Mouse (Mus musculus): ENCODE results near the gene Ap5s1.
"Not testable (repeated sequence)": the region's sequence is repeated elsewhere in the genome, so short reads cannot be mapped to it uniquely, and the experiment has no call there.

Ap5s1 gene

DNA sequence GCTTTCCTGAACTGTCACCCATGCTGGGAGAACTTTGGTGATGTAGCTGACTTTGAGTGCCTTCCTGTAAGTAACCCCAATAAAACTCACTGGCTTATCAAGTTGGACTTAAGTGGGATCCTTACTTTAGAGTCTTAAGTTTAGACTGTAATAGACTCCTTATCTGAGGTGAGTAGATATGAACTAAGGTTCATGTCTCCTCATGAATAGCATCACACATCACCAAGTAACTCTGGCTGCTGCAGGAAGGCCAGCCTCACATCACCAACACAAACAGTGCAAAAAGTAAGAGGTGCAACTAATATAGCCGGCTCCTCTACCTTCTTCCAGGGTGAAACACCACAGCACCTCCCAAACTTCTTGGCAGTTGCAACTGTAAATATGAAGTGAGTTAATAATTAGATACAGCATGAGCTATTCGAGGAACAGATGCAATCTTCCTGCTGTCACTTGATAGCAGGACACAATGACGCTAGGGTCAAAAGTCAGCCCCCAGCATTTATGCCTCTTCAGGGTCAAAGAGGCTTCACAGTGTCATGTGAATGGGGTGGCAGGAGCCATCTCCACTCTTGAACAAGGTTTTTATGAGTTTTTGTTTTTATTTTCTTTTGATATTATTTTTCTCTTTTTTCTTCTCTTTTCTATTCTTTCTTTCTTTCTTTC lies 15.1 kb downstream of the Ap5s1 start:
- no peak for DNase-seq (ENCODE audit: extremely low spot score)

DNA sequence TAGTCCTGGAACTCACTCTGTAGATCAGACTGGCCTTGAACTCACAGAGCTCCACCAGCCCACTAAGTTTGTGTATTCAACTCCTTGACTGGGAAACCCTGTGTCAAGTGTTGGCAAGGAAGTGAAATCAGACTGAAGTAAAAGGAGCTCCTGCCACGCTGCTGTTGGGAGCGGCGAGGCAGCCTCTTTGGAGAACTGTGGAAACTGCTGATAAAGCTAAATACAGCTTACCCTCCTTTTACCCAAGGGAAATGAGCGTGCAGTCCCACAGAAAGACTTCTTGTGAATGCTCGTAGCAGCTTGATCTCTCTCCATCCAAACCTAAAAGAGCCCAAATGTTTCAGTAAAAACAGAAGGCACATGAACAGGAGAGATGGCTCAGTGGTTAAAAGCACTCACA lies 15.7 kb downstream of the Ap5s1 start:
- DNase-seq (ENCODE audit: extremely low spot score), result no peak

DNA sequence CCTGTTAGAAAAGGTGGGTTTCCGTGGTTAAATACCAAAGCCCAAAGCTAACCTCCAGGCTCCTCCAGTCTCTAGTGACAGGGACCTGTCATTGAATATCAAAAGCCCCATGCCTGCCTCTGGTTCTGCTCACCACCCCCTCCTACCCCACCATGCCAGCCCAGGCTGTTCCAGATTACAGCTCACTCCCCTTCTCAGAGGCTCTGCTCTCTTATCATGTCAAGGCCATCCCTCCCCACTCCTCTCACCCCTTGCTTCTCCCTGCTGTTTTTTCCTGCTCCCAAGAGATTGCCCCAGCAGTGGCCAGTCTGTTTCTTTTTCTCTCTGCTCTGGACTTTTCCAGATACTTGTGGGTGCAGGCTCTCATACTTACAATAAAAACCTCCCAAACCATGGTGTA lies 16.7 kb downstream of the Ap5s1 start:
- no peak for DNase-seq (ENCODE audit: extremely low spot score)

DNA sequence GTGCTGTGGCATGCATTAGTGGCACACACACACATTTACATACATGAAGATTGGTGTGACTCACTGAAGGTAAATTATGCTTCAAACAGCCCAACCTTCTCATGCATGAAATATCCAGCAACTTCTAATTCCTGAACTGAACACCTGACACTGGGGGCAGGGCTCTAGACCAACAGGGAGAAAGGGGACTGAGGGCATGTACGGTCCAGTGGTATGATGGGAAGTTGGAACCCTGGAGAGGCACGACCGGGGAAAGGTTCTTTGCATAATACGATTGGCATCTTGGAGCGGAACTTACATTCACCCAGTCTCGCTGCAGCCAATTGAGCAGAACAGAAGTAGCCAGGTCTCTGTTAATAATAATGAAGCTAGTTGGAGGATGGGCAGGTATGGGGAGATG lies 18.3 kb downstream of the Ap5s1 start:
- DNase-seq (ENCODE audit: extremely low spot score), result no peak

DNA sequence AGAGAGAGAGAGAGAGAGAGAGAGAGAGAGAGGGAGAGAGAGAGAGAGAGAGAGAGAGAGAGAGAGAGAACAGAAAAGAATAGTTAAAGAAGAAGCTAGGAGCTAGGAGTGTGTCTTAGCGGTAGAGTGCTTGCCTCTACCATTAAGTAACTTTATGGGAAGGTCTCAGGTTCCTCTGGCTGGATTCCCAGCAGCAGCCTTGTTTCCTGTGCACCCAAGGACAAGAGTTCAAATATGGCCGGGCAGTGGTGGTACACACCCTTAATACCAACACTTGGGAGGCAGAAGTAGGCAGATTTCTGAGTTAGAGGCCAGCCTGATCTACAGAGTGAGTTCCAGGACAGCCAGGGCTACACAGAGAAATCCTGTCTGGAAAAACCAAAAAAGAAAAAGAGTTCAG lies 19.8 kb downstream of the Ap5s1 start:
- DNase-seq (ENCODE audit: extremely low spot score), result not testable (repeated sequence)

DNA sequence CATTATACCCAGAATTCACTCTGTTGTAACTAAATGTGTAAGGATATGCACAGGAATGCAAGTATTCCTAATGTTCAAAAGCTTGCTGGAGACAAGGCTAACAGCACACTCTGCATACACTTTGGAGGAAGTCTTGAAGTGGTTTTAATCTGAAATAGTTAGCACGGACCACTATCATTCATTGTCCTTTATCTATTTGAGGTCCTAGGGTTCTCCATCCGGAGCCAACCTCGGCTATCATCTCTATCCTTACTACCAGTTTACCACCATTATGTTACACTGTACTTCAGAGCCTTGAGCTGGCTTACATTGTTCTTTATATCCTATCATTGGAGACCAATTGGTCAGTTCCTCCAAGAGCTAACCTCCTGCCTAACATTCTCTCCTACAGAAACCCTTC lies 20.4 kb downstream of the Ap5s1 start:
- DNase-seq (ENCODE audit: extremely low spot score), result no peak

DNA sequence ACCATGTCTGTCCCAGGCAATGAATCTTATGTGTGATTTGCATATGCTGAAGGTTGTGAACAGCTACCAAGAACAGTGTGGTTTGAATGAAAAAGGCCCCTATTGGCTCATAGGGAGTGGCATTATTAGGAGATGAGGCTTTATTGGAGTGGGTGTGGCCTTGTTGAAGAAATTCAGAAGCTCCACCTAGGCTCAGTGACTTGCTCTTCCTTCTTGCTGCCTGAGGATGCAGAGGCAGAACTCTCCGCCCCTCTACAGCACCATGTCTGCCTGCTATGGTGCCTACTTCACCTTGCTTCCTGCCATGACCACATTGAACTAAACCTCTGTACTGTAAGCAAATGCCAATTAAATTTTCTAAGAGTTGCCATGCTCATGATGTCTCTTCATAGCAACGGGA lies 25.7 kb downstream of the Ap5s1 start:
- no peak for DNase-seq (ENCODE audit: extremely low spot score)

DNA sequence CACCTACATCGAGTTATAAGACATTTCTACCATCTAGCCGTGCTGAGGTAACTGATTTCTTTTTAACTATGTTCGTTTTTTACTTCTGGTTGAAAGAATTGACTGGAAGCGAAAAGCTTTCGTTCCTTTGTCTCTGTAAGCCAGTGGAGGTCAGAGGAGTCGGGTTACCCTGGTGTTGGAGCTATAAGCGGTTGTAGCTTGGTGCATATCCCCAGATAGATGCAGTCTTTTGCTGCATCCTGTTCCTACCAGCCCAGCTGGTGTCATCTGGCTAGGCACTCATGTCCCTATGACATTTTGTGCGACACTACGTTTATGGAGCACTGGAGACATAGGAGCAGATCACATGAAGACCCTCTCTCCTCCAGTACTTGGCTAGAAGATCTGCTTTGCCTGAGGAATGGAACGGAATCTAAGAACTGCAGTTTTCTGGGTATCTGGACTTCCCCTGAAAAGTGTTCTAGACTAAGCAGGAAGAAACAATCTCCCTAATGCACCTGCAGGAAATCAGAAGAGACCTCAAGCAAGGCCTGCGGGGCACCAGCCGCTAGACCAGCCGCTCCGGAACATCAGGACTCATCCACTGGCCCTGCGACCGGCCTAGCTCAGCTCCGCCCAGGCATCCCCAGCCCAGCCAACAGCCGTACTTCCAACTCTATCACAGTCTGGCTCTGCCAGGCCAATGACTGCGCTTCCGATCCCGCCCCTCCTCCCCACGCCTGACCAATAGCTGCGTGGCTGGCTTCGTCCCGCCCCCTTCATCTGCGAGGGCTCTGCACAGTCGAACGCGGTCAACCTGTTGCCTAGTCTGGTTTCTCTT lies 26.6 kb downstream of the Ap5s1 start, which contains the start of gene Mavs:
TSS of gene Mavs (plus strand) at position 757 of the 820 bp plus-strand sequence.
- DNase-seq (ENCODE audit: extremely low spot score), result peak; percentile 95

DNA sequence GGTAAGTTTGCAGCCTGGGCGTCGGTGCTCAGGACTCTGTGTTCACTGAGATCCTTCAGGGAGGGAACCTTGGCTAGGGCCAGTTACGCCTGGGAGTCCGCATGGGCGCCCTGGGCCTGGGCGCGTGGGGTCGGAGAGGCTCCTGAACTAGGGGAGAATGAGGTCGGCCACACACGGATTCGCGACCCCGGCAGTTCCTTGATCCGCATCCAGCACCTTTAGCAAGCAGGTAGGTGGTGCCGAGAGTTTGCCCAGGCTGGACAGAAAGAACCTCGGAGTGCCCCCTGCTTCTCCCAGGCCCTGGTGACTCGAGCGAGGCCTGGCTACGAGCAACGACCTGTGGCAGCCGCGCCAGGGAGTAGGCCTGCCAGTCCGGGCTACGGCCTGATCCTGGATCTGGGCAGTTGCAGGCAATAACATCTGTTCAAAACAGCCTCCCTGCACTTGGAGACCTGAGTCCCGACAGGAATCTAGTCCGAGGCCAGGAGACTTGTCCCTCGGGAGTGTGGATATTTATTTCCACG lies 27.3 kb downstream of the Ap5s1 start:
- no peak for DNase-seq (ENCODE audit: extremely low spot score)

DNA sequence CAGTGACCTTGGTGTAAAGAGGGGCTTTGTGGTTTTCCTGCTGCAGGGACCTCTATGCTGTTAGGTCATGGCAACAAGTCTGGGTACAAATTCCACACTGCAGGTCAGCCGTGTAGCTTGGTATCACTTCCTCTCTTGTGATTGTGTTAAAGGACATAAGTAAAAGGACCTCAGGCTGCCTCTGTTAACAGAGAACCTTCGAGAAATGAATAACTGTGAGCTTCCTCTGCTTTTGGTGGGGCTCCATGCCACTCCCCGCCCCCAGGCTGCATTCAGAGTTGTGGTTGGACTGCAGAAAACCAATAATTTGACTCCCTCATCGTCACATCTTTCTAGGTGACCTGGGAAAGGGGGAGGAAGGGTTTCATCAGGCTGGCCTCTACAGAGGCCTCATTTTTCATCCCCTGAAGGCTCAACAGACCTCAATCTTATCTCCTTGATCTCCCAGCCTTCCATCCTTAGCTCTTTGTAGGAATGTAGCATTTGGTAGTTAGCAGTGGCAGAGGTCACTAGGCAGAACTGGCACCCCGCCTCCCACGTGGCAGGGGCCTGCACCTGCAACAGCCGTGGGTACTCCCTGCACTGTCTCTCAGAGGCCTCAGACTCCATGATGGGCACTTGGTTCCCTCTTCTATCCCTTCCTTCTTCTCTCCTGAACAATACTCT lies 28.2 kb downstream of the Ap5s1 start:
- no peak for DNase-seq (ENCODE audit: extremely low spot score)

DNA sequence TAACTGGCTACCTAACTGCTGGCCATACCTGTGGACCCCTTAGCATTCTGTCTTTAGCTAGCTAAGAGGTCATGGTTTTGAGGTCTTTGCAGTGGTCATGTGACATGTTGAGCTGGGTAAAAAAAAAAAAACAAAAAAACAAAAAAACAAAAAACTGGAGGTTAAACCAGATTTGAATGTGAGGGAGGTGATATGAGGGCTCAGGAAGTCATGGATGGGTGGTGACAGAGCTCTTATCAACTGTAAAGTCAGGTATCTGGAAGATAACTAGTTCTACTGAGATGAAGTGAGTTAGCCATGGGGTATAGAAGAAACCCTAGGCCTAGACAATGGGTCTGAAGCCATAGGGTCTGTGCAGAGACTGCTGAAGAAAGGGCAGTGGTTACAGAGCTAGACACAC lies 35.3 kb downstream of the Ap5s1 start:
- DNase-seq (ENCODE audit: extremely low spot score), result no peak

DNA sequence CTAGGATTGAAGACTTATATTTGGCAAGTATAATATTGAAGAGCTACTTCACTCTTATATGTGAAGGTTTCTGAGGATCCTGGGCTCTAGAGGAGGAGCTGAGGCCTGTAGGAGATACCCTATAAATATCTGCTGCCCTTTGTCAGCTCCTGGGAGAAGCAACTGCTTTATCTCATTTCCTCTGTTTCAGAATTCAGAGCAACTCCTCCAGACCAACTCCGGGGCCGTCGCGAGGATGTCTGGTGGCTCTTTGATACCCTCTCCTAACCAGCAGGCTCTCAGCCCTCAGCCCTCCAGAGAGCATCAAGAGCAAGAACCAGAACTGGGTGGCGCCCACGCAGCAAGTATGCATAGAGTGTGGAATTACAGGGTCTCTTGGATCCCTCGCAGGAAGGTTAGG lies 36.1 kb downstream of the Ap5s1 start:
- no peak for DNase-seq (ENCODE audit: extremely low spot score)

DNA sequence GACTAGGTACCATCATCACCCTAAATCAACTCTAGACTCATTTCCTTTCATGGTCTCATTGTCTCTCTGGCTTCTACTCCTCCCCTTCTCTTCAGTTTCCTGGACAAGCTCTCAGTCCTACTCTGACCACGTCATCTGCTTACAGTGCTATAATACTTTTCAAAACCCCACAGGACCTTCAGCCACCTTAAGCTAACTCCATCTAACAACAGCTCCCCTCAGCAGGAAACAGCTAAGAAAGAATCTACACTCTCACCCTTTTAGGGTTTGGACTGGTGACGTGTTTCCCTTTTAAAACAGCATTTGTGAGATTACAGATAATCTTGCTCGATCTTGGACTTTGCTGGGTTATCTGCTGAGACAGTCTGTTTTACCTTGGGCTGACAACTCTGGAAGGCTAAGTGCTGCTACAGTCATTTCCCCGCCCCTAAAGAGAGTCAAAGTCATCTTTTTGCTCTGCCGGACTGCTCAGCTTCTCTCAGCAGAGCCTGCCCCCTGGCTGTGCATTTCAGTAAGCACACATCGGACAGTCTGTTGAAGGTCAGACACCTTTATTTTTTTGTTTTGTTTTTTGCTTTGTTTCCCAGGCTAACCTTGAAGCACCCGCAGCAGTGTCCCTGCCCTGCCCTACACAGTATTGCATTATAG lies 46.9 kb downstream of the Ap5s1 start:
- peak; percentile 62 for DNase-seq (ENCODE audit: extremely low spot score)

DNA sequence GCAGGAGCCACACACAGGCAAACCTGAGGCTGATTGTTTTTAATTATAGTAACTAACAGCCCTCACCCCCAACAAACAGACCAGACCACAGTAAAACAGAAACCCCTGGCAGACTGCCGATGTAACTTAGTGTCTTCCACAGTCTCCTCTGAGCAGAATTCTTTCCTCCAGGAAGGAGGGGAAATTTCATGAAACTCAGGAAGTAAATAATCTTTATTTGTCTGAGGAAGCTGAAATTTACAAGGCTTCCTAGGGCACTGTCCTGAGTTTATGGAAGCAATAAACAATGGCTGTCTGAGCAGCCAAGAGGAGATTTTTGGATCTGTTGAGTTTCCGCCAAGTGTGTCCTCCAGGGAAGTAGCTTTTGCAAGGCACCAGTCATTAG lies 47.4 kb downstream of the Ap5s1 start:
- DNase-seq (ENCODE audit: extremely low spot score), result no peak

DNA sequence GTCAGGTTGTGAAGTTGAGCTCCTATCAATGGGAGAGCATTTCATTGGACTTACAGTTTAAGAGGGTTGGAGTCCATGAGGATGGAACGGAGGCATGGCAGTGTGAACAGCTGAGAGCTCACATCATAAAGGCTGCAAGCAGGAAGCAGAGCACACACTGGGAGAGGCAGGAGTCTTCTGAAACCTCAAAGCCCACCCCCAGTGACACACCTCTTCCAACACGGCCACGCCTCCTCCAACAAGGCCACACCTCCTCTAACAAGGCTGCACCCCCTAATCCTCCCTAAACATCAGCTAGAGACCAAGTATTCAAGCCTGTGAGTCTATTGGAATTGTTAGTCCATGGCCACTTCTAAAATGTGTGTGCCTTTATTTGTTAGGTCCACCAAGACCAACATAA lies 48.9 kb downstream of the Ap5s1 start:
- DNase-seq (ENCODE audit: extremely low spot score), result no peak

DNA sequence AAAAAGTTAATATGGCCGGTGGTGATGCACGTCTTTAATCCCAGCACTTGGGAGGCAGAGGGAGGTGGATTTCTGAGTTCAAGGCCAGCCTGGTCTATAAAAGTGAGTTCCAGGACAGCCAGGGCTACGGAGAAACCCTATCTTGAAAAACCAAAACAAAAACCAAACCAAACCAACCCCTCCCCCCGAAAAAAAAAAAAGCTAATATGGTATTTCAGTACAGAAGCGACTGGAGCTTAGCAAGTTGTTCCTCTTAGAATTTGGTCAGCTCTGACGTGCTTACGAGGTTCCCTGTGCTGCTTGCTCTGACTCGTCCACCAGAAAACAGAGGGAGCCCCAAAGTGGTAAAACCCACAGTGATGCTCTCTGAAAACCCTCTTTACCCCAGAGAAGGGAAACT lies 51.8 kb downstream of the Ap5s1 start:
- DNase-seq (ENCODE audit: extremely low spot score), result no peak

DNA sequence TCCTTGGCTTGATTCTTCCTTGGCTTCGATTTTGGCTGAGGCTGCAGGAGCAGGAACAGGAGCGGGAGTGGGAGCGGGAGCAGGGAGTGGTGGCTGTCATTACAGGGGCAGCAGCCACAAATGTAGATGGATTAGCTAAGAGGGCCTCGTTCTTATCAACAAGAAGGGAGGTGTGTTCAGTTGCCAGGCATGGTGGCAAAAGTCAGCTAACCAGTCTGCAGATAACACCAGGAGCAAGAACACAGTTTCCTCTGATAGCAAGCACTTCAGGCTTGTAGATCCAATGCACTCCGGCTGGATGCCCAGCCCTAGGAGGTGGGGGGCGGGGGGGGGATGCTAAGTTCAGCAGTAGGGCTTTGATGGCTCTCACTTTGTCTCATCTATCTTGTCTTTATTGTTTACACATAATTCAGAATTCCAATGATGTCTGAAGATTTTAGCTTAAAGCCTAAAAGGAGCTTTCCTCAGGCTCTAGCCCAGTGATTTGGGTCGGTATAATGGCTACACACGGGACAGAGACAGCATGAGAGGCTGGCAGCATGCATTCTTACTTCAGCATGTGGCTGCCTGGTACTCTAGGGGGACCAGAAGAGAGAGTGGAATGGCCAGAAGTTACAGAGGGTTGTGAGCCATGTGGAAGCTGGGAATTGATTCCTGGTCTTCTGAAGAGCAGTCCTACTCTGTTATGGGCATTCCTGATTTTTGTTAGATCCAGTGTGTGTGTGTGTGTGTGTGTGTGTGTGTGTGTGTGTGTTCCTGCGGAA lies 53.8 kb downstream of the Ap5s1 start:
- DNase-seq (ENCODE audit: extremely low spot score), result peak; percentile 8

DNA sequence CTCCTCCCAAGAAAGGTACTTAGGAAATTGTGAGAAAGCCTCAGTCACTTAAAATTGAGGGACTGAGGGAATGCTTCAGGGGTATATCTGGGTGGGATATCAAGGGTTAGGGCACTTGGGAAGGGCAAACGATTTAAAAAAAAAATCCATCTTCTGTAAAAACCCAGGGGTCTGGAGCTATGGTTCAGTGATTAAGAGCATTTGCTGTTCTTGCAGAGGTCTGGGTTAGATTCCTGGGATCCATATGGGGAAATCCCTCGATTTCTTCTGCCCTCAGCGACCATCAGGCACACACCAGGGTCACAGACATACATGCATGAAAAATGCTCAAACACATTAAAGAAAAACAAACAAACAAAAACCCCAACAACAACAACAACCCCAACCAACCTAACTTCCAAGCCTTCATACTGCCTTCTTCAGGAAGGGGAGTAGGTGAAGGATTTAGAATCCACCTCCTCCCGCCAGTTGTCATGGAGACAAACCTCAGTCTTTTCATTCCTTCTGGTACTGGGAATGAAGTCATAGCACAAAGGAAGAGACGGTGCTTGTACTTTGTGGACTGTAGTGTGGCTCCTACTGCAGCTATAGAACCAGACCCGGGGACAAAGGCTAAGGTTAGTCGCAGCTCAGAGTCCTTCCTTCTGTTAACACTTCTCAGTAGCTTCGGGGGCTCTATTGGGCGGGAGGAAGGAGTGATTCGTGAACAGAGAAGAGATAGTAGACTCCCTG lies 54.8 kb downstream of the Ap5s1 start:
- DNase-seq (ENCODE audit: extremely low spot score), result no peak

DNA sequence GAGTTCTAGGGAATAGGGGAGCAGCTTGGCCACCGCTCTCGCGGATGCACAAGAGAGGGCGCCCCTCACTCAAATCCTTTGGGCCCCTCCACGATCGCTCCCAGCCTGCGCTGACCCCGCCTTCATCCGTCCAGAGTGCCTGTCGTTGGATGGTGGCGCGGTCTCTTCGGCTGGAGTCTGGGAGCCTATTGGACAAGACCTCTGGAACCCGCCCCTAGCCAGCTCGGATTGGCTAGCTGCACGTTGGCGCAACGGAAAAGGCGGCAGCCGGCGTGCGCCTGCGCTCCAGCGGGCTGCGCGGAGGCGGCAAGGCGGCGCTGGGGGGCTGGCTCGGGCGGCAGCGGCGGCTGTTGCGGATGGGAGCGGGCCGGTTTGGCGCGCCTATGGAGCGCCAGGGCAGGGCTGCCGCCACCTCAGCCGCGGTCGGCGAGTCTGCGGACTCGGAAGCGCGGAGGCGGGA lies 55.4 kb downstream of the Ap5s1 start, which contains the start of gene Pank2:
TSS of gene Pank2 (plus strand) at position 283 of the 460 bp plus-strand sequence.
- DNase-seq (ENCODE audit: extremely low spot score), result peak; percentile 98

Measured in embryo, embryonic 9.5 days (tissue).